Mouse (Mus musculus): Measurements from ENCODE around the gene Btbd35f20.
"Not testable (repeated sequence)": the region's sequence is repeated elsewhere in the genome, so short reads cannot be mapped to it uniquely, and the experiment has no call there.

The Btbd35f20 gene

DNA sequence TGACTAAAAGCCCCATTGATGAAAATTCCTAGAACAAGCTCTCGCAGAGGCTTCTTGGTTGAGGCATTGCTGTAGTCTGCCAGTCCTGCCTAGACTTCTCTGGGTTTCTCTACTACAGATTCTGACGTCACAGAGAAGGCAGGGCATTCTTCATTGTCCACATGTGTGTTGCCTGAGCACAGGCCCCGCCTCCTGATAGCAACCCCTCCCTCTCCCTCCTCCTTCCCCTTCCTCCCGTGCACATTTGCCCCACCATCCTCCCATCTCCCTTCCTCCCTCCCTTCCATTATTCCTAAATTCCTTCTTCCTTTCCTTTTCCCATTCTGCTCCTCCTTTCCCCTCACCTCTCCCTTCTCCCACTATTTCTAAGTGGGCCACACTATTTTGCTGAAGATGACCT is at the start of gene Btbd35f20:
Gene Btbd35f20 (minus strand): TSS at position 101 of the 400 bp plus-strand sequence.
- DNase-seq (ENCODE audit: low read depth, low spot score) = not testable (repeated sequence)

Data from c-Kit-negative CD71-positive TER-119-positive erythroid progenitor cells, embryonic 14.5 days (primary cell).